ENCODE assay signal across 31 mouse cellular contexts in the genomic region with DNA sequence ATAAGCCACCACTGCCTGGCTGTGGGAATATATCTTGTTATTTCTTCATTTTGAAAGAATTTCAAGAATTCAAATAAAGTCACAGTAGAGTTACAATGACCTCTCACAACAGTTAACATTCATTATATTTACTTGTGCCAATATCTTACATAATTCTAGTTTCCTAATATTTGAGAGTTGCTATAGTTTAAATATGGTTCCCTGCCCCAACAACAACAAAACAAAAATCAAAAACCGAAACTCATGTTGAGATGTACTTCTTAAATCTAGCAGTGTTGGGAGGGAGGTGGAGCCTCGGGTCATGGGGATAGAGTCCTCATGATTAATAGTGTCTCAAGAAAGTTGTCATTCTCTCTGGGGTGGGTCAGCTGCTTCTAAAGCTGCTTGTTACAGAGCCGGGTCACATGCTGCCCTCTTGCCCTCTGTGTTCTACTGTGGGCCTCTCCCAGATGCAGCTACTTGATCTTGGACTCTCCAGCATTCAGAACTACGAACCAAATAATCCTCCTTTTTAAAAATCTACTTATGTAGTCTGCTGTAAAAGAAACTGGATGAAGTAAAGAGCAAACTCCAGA. TPM values are rescaled to one million over a fixed set of nuclear protein-coding genes. Genes with fewer than 3 reads are reported as not detected.
DNase-seq lines count a peak whose midpoint lies in the region; ATAC-seq and TF ChIP-seq lines count a peak whose summit lies in the region.
"Had no signal": no experiment of that assay in that cellular context is flagged by ENCODE, and none has a peak within 500 bp of the region (broad histone marks: within the 10 kb centered on the region; RNA-seq: fewer than 3 reads in every experiment).

No protein-coding gene starts in this region.

- no peaks in the 10 kb centered on the region for H3K4me1 ChIP-seq in lung, postnatal 0 days (ENCODE audit: insufficient read depth, low read depth, low read length)
- no peaks in the 10 kb centered on the region for H3K4me1 ChIP-seq in intestine, postnatal 0 days (replicated peaks; ENCODE audit: control insufficient read depth, insufficient read depth, low read length)
- H3K4me1 ChIP-seq: limb, embryonic 15.5 days; stomach, embryonic 15.5 days had no signal

- no peaks in the 10 kb centered on the region for H3K36me3 ChIP-seq in lung, postnatal 0 days (ENCODE audit: insufficient read depth, low read length)
- no peaks in the 10 kb centered on the region for H3K36me3 ChIP-seq in intestine, postnatal 0 days (ENCODE audit: control insufficient read depth, insufficient read depth)
- H3K36me3 ChIP-seq: G1E; heart, embryonic 13.5 days; hindbrain, embryonic 12.5 days; limb, embryonic 15.5 days; midbrain, embryonic 15.5 days; neural tube, embryonic 13.5 days; stomach, embryonic 15.5 days had no signal

- no peaks in the 10 kb centered on the region for H3K27me3 ChIP-seq in lung, postnatal 0 days (replicated peaks; ENCODE audit: insufficient read depth, low read length)
- H3K27me3 ChIP-seq in intestine, postnatal 0 days (replicated peaks; ENCODE audit: control insufficient read depth, insufficient read depth, low read length) = no peaks in the 10 kb centered on the region
- H3K27me3 ChIP-seq: CH12.LX; heart, embryonic 13.5 days; hindbrain, embryonic 12.5 days; limb, embryonic 15.5 days; midbrain, embryonic 15.5 days; neural tube, embryonic 13.5 days; stomach, embryonic 15.5 days had no signal

- peak; percentile 28 to 41 for DNase-seq in kidney, adult 8-10 months
- no peak for DNase-seq in kidney, postnatal 10 days
- peak; percentile 51 for DNase-seq in lung, postnatal 0 days (ENCODE audit: low spot score)
- DNase-seq in lung, postnatal 14 days = no peak
- no peak for DNase-seq in spleen, postnatal 14 days (ENCODE audit: low spot score in 2 of 2)
- DNase-seq in right cerebral cortex, postnatal 36 days (ENCODE audit: low spot score in 2 of 2) = no peak
- DNase-seq: adrenal gland, postnatal 10 days; B cell, adult 2 months; cerebellum, postnatal 10 days; gastrocnemius, postnatal 25 days; heart, adult 2 months; heart, postnatal 14 days; left cerebral cortex, postnatal 4 days; retina, postnatal 1 day; right cerebral cortex, postnatal 4 days; thymus, adult 18-20 months; thymus, postnatal 36 days had no signal

- no peak overlapping the region for H3K27ac ChIP-seq in lung, postnatal 0 days (ENCODE audit: low read length)
- H3K27ac ChIP-seq in intestine, postnatal 0 days (ENCODE audit: low read depth, low read length) = peak overlapping the region; percentile 35; the same call in 1 of the 2 replicates
- H3K27ac ChIP-seq: heart, adult 2 months; heart, embryonic 13.5 days; hindbrain, embryonic 12.5 days; limb, embryonic 15.5 days; macrophage; midbrain, embryonic 15.5 days; stomach, embryonic 15.5 days had no signal

- TF ChIP-seq EP300 in lung, postnatal 0 days (IDR thresholded peaks at IDR 0.05) = no peak

- H3K4me2 ChIP-seq in lung, postnatal 0 days (replicated peaks; ENCODE audit: low read depth, low read length) = no peak overlapping the region
- no peak overlapping the region for H3K4me2 ChIP-seq in intestine, postnatal 0 days (replicated peaks; ENCODE audit: low read depth)
- H3K4me2 ChIP-seq: heart, embryonic 13.5 days; hindbrain, embryonic 12.5 days; limb, embryonic 15.5 days; midbrain, embryonic 15.5 days; neural tube, embryonic 13.5 days; stomach, embryonic 15.5 days had no signal

- WGBS in lung, postnatal 0 days = 57% methylated on average over 4 of the region's 4 CpGs
- 60% methylated on average over 4 of the region's 4 CpGs for WGBS in intestine, postnatal 0 days

- TF ChIP-seq CTCF in lung, postnatal 0 days (IDR thresholded peaks at IDR 0.05) = no peak
- no peak for TF ChIP-seq CTCF in intestine, postnatal 0 days (IDR thresholded peaks at IDR 0.05; ENCODE audit: low read depth)

- H3K9ac ChIP-seq in lung, postnatal 0 days (replicated peaks; ENCODE audit: low read depth) = no peak overlapping the region
- H3K9ac ChIP-seq in intestine, postnatal 0 days (ENCODE audit: low read depth, low read length) = no peak overlapping the region
- H3K9ac ChIP-seq: heart, embryonic 13.5 days; hindbrain, embryonic 12.5 days; limb, embryonic 15.5 days; midbrain, embryonic 15.5 days; neural tube, embryonic 13.5 days; stomach, embryonic 15.5 days had no signal

- ATAC-seq in lung, postnatal 0 days = peak; percentile 47; the same call in 1 of the 2 replicates
- peak; percentile 72 for ATAC-seq in intestine, postnatal 0 days
- ATAC-seq: activated CD4-positive, CD25-positive, alpha-beta regulatory T cell, adult 4 months; midbrain, embryonic 15.5 days had no signal

- no peaks in the 10 kb centered on the region for H3K9me3 ChIP-seq in lung, postnatal 0 days (ENCODE audit: low read length)
- peaks cover 3% of the 10 kb centered on the region; the same call in 1 of the 2 replicates for H3K9me3 ChIP-seq in intestine, postnatal 0 days (ENCODE audit: control insufficient read depth)
- H3K9me3 ChIP-seq: heart, embryonic 13.5 days; stomach, embryonic 15.5 days had no signal

- no peak overlapping the region for H3K4me3 ChIP-seq in lung, postnatal 0 days (ENCODE audit: low read depth, low read length)
- H3K4me3 ChIP-seq in intestine, postnatal 0 days (ENCODE audit: low read depth, low read length) = no peak overlapping the region
- H3K4me3 ChIP-seq: heart, adult 2 months; heart, embryonic 13.5 days; hindbrain, embryonic 12.5 days; limb, embryonic 15.5 days; midbrain, embryonic 15.5 days; myocyte; neural tube, embryonic 13.5 days; stomach, embryonic 15.5 days had no signal

RNA-seq across cellular contexts. Expression of gene Kbtbd12, which starts 3.7 kb away (rescaled TPM):
- 0.42 and 0.97 TPM in 2 replicates for polyA plus RNA-seq in lung, postnatal 0 days (2015; fragmentation: Nextera tagmentation; extraction: Ambion mirVana)
- 0.12 and 0.27 TPM in 2 replicates for polyA plus RNA-seq in intestine, postnatal 0 days (2015; fragmentation: Nextera tagmentation; extraction: Ambion mirVana)
- polyA plus RNA-seq: activated CD4-positive, CD25-positive, alpha-beta regulatory T cell, adult 4 months; embryonic facial prominence, embryonic 11.5 days; forebrain, embryonic 11.5 days; G1E; hindbrain, embryonic 12.5 days; neural tube, embryonic 13.5 days had no signal

Comparison
In these comparisons a context has a peak if more than half of its experiments do, and no peak if none do; other contexts are left out.
1. DNase-seq: peak in kidney, adult 8-10 months (2 of 2) and lung, postnatal 0 days (single experiment); none in kidney, postnatal 10 days (single experiment), lung, postnatal 14 days (single experiment), spleen, postnatal 14 days (0 of 2) and right cerebral cortex, postnatal 36 days (0 of 2).